Mouse (Mus musculus): ENCODE data around the gene Bloc1s3. TPM values are rescaled to one million over a fixed set of nuclear protein-coding genes. Genes with fewer than 3 reads are reported as not detected.

The Bloc1s3 gene
- polyA plus RNA-seq (2015; fragmentation: Nextera tagmentation; extraction: Ambion mirVana) = 2.7 and 3.0 TPM in 2 replicates

DNA sequence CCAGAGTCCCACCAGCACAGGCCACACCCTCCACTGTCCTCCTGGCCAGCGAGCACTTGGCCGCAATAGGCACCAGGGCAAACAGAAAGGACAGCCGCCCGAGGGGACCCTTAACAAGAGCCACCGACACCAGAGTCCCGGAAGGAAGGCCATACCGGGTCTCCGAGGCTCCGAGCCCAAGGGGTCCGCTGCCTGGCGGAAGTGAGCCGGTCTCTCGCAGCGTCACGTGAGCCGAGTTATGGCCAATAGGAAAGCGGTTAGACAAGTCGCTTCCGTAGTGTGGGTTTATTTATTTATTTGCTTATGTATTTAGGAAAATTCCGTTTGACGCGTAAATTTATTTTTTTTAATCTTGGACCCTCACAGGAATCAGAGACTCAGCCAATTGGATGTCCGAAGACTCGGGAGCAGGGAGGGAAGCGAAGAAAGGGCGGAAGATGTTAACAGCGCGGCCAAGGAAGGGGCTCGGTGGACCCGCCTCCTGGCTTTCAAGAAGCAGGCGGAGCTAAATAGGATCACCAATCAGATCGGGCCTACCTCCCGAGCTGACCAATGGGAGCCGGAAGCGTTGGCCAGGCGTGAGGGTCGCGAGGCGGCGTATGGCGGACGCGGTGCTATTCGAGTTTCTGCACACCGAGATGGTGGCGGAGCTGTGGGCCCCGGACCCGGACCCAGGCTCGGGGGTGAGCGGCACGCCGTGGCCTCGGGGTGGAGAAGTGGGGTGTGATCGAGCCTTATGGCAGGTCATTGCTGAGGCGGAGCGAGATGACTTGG is at the start of gene Bloc1s3, which contains the start of gene Trappc6a:
Gene Bloc1s3, minus strand, starts transcription at position 218 of the 774 bp plus-strand sequence.
Gene Trappc6a, plus strand, starts transcription at position 246 of the 774 bp plus-strand sequence.
- H3K4me3 ChIP-seq (replicated peaks; ENCODE audit: low read depth, low read length) = peak within 1 kb of the TSS; percentile 57
- H3K4me1 ChIP-seq (replicated peaks; ENCODE audit: insufficient read depth, low read length) = peaks cover 15% of the 10 kb centered on the region; the same call in 1 of the 2 replicates
- DNase-seq (ENCODE audit: low spot score) = peak; percentile 97
- no peaks in the 10 kb centered on the region for H3K36me3 ChIP-seq (ENCODE audit: insufficient read depth, low read length)
- H3K27me3 ChIP-seq (ENCODE audit: insufficient read depth, low read length) = no peaks in the 10 kb centered on the region
- TF ChIP-seq CTCF (IDR thresholded peaks at IDR 0.05; ENCODE audit: low read depth) = 0 out of 2 replicates have a peak, but pooled peaks have one; percentile 12
- under 1% methylated on average over 56 of the region's 56 CpGs for WGBS
- H3K4me2 ChIP-seq (ENCODE audit: low read length) = peak within 1 kb of the TSS; percentile 94
- peak within 1 kb of the TSS; percentile 69 for H3K9ac ChIP-seq (ENCODE audit: low read depth, low read length)
- peak within 1 kb of the TSS; percentile 84 for H3K27ac ChIP-seq
- peak; percentile 91 for ATAC-seq (replicated peaks; ENCODE audit: low FRiP score, low read depth)
- H3K9me3 ChIP-seq (replicated peaks; ENCODE audit: low read length) = no peaks in the 10 kb centered on the region

GRCm38 (mm10) chr7:19557086-19557485 is 48.9 kb upstream of the Bloc1s3 start:
- 93% methylated on average over 2 of the region's 2 CpGs for WGBS
- no peak for TF ChIP-seq CTCF (IDR thresholded peaks at IDR 0.05; ENCODE audit: low read depth)
- peak overlapping the region; percentile 0; the same call in 1 of the 2 replicates for H3K27ac ChIP-seq

GRCm38 (mm10) chr7:19554168-19554567 is 46.0 kb upstream of the Bloc1s3 start:
- Histone ChIP-seq H3K27ac (no peak overlapping the region), H3K4me3 (replicated peaks; ENCODE audit: low read depth, low read length) (no peak overlapping the region), H3K4me2 (ENCODE audit: low read length) (no peak overlapping the region), H3K4me1 (replicated peaks; ENCODE audit: insufficient read depth, low read length) (peaks cover 6% of the 10 kb centered on the region; the same call in 1 of the 2 replicates), H3K9ac (ENCODE audit: low read depth, low read length) (0 out of 2 replicates have a peak overlapping the region, but pooled peaks have one; percentile 5), H3K36me3 (ENCODE audit: insufficient read depth, low read length) (0 out of 2 replicates have a peak, but pooled peaks cover 2% of the 10 kb centered on the region), H3K9me3 (replicated peaks; ENCODE audit: low read length) (no peaks in the 10 kb centered on the region), H3K27me3 (ENCODE audit: insufficient read depth, low read length) (no peaks in the 10 kb centered on the region)
- WGBS = 87% methylated on average over 1 of the region's 1 CpGs
- ATAC-seq (replicated peaks; ENCODE audit: low FRiP score, low read depth) = no peak
- DNase-seq (ENCODE audit: low spot score) = no peak
- no peak for TF ChIP-seq CTCF (IDR thresholded peaks at IDR 0.05; ENCODE audit: low read depth)

More at GRCm38 (mm10) chr7:19557086-19557485, 48.9 kb upstream of the Bloc1s3 start:
- no peak overlapping the region for H3K4me2 ChIP-seq (ENCODE audit: low read length)
- H3K4me1 ChIP-seq (replicated peaks; ENCODE audit: insufficient read depth, low read length) = peaks cover 25% of the 10 kb centered on the region
- H3K9me3 ChIP-seq (replicated peaks; ENCODE audit: low read length) = no peaks in the 10 kb centered on the region
- H3K36me3 ChIP-seq (ENCODE audit: insufficient read depth, low read length) = 0 out of 2 replicates have a peak, but pooled peaks cover 2% of the 10 kb centered on the region
- H3K4me3 ChIP-seq (replicated peaks; ENCODE audit: low read depth, low read length) = no peak overlapping the region
- no peaks in the 10 kb centered on the region for H3K27me3 ChIP-seq (ENCODE audit: insufficient read depth, low read length)
- DNase-seq (ENCODE audit: low spot score) (no peak), ATAC-seq (replicated peaks; ENCODE audit: low FRiP score, low read depth) (no peak)
- no peak overlapping the region for H3K9ac ChIP-seq (ENCODE audit: low read depth, low read length)

DNA sequence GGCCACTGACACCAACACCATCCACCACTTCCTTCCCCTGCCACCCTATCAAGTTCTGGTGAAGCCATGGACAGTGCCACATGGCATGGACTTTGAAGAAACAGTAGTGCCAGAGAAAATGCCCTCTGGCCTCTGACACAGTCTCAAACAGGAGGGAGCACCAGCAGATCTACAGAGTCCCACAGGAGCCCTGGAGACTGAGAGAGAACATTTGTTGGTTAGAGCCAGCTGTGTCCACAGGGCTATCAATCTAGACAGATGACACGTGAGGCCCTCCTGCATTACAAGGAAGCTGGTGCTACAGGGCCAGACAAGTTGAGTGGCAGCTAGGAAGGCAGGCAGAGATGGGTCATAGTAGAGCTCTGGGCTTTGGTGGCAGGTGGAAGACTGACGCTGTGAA is 44.3 kb upstream of the Bloc1s3 start:
- ATAC-seq (replicated peaks; ENCODE audit: low FRiP score, low read depth) (no peak), DNase-seq (ENCODE audit: low spot score) (no peak)
- Histone ChIP-seq H3K9ac (ENCODE audit: low read depth, low read length) (no peak overlapping the region), H3K4me2 (ENCODE audit: low read length) (no peak overlapping the region), H3K36me3 (ENCODE audit: insufficient read depth, low read length) (0 out of 2 replicates have a peak, but pooled peaks cover 2% of the 10 kb centered on the region), H3K27ac (no peak overlapping the region), H3K27me3 (ENCODE audit: insufficient read depth, low read length) (no peaks in the 10 kb centered on the region), H3K4me3 (replicated peaks; ENCODE audit: low read depth, low read length) (no peak overlapping the region), H3K4me1 (replicated peaks; ENCODE audit: insufficient read depth, low read length) (no peaks in the 10 kb centered on the region), H3K9me3 (replicated peaks; ENCODE audit: low read length) (no peaks in the 10 kb centered on the region)
- TF ChIP-seq CTCF (IDR thresholded peaks at IDR 0.05; ENCODE audit: low read depth) = no peak
- WGBS = 48% methylated on average over 2 of the region's 2 CpGs

DNA sequence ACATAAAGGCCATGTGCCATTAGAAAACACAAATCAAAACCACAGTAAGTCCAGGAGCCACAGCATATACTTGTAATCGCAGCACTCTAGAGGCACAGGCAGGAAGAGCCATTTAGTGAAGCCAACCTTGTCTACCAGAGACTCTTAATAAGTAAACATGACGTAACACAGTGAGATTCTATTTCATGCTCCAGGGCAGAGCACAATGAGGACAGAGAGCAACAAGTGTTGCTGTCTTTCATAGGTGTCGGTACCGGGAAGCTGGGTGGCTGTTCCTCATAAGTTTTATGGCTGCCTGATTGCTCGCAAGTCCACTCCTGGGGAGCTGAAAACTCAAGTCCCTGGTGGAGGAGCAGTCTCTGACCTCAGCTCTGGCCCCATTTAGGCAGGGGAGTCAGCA is 43.5 kb upstream of the Bloc1s3 start:
- Histone ChIP-seq H3K27me3 (ENCODE audit: insufficient read depth, low read length) (no peaks in the 10 kb centered on the region), H3K4me2 (ENCODE audit: low read length) (no peak overlapping the region), H3K4me1 (replicated peaks; ENCODE audit: insufficient read depth, low read length) (0 out of 2 replicates have a peak, but pooled peaks cover under 1% of the 10 kb centered on the region), H3K36me3 (ENCODE audit: insufficient read depth, low read length) (0 out of 2 replicates have a peak, but pooled peaks cover 2% of the 10 kb centered on the region), H3K9ac (ENCODE audit: low read depth, low read length) (no peak overlapping the region), H3K4me3 (replicated peaks; ENCODE audit: low read depth, low read length) (no peak overlapping the region), H3K9me3 (replicated peaks; ENCODE audit: low read length) (no peaks in the 10 kb centered on the region), H3K27ac (no peak overlapping the region)
- no peak for DNase-seq (ENCODE audit: low spot score)
- ATAC-seq (replicated peaks; ENCODE audit: low FRiP score, low read depth) = no peak
- 64% methylated on average over 5 of the region's 5 CpGs for WGBS
- no peak for TF ChIP-seq CTCF (IDR thresholded peaks at IDR 0.05; ENCODE audit: low read depth)

DNA sequence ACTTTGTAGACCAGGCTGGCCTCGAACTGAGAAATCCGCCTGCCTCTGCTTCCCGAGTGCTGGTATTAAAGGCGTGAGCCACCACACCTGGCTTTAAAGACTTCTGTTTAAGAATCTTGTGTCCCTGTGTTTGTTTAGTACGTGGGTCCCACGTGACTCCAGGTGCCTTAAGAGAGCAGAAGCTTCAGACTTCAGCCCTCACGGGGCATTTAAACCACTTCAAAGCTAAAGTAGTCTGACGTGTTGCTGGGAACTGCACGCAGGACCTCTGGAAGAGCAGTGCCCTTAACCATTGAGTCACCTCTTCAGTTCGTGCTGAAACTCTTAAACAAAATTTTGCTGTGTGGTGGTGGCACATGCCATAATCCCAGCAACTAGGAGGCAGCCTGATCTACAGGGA is 41.2 kb upstream of the Bloc1s3 start:
- Histone ChIP-seq H3K4me3 (replicated peaks; ENCODE audit: low read depth, low read length) (no peak overlapping the region), H3K9me3 (replicated peaks; ENCODE audit: low read length) (no peaks in the 10 kb centered on the region), H3K36me3 (ENCODE audit: insufficient read depth, low read length) (0 out of 2 replicates have a peak, but pooled peaks cover 2% of the 10 kb centered on the region), H3K27me3 (ENCODE audit: insufficient read depth, low read length) (no peaks in the 10 kb centered on the region), H3K4me2 (ENCODE audit: low read length) (no peak overlapping the region), H3K4me1 (replicated peaks; ENCODE audit: insufficient read depth, low read length) (peaks cover 7% of the 10 kb centered on the region; the same call in 1 of the 2 replicates), H3K27ac (no peak overlapping the region), H3K9ac (ENCODE audit: low read depth, low read length) (no peak overlapping the region)
- no peak for ATAC-seq (replicated peaks; ENCODE audit: low FRiP score, low read depth)
- 85% methylated on average over 10 of the region's 10 CpGs for WGBS
- no peak for DNase-seq (ENCODE audit: low spot score)
- TF ChIP-seq CTCF (IDR thresholded peaks at IDR 0.05; ENCODE audit: low read depth) = no peak
